Mouse (Mus musculus) thymus, adult 2 months (tissue): ENCODE results near the gene Cenpo.

Source experiments
- CTCF ChIP-seq: fragments of 200-500 bp; IDR thresholded peaks from 2 replicates; pipeline ENCODE4 v1.5.1; 2012; ENCODE audit warnings: mild to moderate bottlenecking, control low read depth, low read length, moderate library complexity, borderline replicate concordance; ENCODE audit not compliant: control insufficient read depth, poor library complexity, insufficient read depth; ENCODE audit errors: extremely low read depth
- POLR2A ChIP-seq: fragments of 200-500 bp; IDR thresholded peaks from 2 replicates; pipeline ENCODE4 v1.6.1; 2012; ENCODE audit warnings: mild to moderate bottlenecking, low read length, control low read depth, moderate library complexity; ENCODE audit not compliant: control insufficient read depth, poor library complexity, insufficient read depth; ENCODE audit errors: extremely low read depth

DNA sequence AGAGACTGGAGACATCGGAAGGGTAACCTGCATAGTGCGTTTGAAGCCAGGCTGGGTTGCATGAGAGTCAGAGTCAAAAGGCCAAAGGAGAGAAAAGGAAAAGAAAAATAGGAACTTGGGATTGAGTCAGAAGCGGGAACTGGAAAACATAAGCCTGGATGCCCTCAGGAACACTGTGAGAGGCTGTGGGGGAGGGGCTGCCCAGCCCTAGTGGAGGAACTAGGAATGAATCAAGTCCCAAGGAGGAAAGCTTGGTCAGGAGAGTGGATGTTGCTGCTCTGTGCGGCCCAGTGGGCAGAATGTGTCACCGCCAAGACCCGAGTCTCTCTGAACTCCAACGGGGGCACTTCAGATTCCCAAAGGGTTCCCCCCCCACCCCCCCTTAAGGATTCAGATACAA is 73.8 kb downstream of the Cenpo start:
- TF ChIP-seq CTCF = no peak
- no peak for TF ChIP-seq POLR2A
